Mouse (Mus musculus): ENCODE results near the gene 2900011O08Rik.

- TF ChIP-seq GATA1 (IDR thresholded peaks at IDR 0.05; ENCODE audit: borderline replicate concordance, low read length) (no peak), FLI1 (IDR thresholded peaks at IDR 0.05; ENCODE audit: low read length) (no peak)
These were observed 30.9 kb downstream of the 2900011O08Rik start for GRCm38 (mm10) chr16:14017306-14017705.
